Mouse (Mus musculus) layer of hippocampus, adult 2 months (tissue): ENCODE measurements around the gene Ccne1. TPM values are rescaled to one million over a fixed set of nuclear protein-coding genes. Genes with fewer than 3 reads are reported as not detected.

Source experiments
- DNase-seq, 2 experiments: peaks; one replicate each; pipeline ENCODE4 v3.0.0; 2022; ENCODE audit warnings: low spot score in 2 of 2
- H3K27ac ChIP-seq: fragments of 200-600 bp; 2 replicates; pipeline ENCODE4 v1.8.1; 2022
- H3K4me3 ChIP-seq: fragments of 200-600 bp; 2 replicates; pipeline ENCODE4 v1.8.1; 2022; ENCODE audit warnings: mild to moderate bottlenecking
- CTCF ChIP-seq: fragments of 200-600 bp; conservative IDR thresholded peaks from 2 replicates; pipeline ENCODE4 v1.8.1; 2022; ENCODE audit warnings: antibody characterized with exemption, mild to moderate bottlenecking, moderate library complexity
- total RNA-seq, 2 experiments: library from RNA; stranded (reverse); gene quantifications; 2 replicates each; pipeline ENCODE4 v1.2.3; 2021

The Ccne1 gene
- total RNA-seq, 2 experiments from 2014 or later: 13.5 to 13.7 TPM

DNA sequence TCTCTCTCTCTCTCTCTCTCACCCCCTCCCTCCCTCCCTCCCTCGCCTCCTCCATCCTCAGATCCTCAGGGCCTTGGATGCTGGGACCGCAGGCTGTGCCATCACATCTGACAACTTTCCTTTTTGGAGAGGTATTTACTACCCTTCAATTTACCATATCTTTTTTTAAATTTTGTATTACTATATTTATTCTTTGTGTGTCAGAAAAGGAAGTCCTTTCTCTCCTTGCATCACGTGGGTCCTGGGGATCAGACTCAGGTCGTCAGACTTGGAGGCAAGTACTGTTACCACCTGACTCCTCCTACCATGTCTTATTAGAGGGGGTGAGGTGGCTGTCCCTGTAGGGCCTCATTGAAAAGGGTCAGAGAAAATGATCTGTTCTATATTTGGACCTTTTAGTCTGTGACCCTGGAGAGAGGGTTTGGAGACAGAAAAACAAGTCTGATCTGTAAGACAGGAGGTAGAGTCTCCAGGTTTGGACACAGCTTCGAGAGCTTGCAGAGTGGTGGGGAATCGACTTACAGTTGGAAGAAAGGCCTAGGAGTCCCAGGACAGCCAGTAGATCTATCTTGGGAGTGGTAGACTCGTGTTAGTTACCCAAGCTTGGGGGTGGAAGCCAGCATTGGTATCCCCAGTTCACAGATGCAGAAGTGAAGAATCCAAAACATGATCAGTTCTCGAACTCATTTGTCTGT, 47.6 kb downstream of the Ccne1 start:
- no peak for DNase-seq
- H3K27ac ChIP-seq: no peak overlapping the region
- TF ChIP-seq CTCF: no peak
- no peak overlapping the region for H3K4me3 ChIP-seq

DNA sequence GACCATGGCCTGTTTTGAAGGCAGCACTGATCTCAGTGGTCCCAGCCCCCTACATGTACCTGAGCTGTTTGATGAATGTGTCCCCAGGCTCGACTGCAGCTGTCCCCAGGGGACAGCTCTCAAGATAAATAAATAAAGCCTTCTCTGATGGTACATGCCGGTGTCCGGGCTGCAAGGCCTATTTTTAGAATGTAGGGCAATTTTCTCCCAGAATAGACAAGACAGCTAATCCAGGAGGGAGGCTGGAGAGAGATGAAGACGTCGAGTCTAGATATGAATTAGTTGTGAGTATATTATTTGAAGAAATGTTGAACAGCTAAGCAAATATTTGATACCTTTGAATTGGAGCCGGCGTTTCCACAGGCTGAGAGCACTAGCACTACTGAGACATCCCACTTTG, 48.2 kb downstream of the Ccne1 start:
- H3K27ac ChIP-seq: no peak overlapping the region
- no peak for DNase-seq
- H3K4me3 ChIP-seq: no peak overlapping the region
- TF ChIP-seq CTCF: no peak

DNA sequence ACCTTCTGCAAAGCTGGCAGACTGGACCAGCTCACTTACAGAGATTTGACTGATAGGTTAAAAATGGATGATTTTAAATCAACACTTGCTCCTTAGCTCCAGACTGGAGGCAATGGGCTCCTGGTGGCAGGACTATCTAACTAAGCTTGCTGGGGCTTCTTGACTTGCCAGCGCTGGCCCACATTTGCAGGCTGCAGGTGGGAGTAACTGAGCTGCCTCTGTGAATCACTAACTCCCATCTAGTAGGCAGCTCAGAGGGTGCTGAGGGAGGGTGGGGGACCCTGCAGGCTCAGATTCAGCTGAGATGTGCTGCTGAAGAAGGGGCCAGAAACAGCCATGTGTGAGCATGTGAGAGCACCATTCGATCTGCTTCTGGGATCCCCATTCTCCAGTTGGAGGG, 51.3 kb downstream of the Ccne1 start:
- peak in 1 of 2 experiments; percentile 19 for DNase-seq
- Histone ChIP-seq H3K4me3 (no peak overlapping the region), H3K27ac (no peak overlapping the region)
- no peak; the same call in 1 of the 2 replicates for TF ChIP-seq CTCF

DNA sequence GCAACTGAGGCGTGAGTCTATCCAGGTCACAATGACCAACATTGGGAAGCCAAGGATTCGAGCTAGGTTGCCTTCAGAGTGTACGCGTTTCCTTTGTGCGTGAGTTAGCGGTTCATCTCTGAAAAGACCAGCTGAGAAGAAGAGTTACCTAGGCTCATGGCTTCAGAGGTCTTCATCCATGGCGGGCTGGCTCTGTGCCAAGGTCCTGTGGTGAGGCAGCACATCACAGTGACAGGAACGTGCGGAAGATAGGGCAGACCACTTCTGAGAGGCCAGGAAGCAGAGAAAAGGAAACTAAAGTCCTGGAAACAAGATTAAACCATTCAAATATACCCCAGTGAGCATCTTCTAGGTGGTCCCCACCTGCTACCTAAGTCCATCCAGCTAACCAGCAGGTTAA, 53.1 kb downstream of the Ccne1 start:
- no peak overlapping the region for H3K27ac ChIP-seq
- no peak for TF ChIP-seq CTCF
- no peak overlapping the region for H3K4me3 ChIP-seq
- DNase-seq: no peak

Other genes starting within 250 kb of the Ccne1 start
- 10 to 100 TPM; 38.6 to 45.9 TPM for gene Uri1, start 84.0 kb downstream of the Ccne1 start, total RNA-seq
- gene 1600014C10Rik, start 75.7 kb upstream of the Ccne1 start, total RNA-seq: 10 to 100 TPM; 24.0 to 29.5 TPM
- gene Plekhf1, start 120.5 kb upstream of the Ccne1 start, total RNA-seq: 1 to 10 TPM; 2.1 to 2.6 TPM
- 10 to 100 TPM; 19.9 to 24.5 TPM for gene Pop4, start 163.9 kb upstream of the Ccne1 start, total RNA-seq